Mouse (Mus musculus): ENCODE results near the gene Hist2h2ac.
"Not testable (repeated sequence)": the region's sequence is repeated elsewhere in the genome, so short reads cannot be mapped to it uniquely, and the experiment has no call there.

Gene Hist2h2ac

DNA sequence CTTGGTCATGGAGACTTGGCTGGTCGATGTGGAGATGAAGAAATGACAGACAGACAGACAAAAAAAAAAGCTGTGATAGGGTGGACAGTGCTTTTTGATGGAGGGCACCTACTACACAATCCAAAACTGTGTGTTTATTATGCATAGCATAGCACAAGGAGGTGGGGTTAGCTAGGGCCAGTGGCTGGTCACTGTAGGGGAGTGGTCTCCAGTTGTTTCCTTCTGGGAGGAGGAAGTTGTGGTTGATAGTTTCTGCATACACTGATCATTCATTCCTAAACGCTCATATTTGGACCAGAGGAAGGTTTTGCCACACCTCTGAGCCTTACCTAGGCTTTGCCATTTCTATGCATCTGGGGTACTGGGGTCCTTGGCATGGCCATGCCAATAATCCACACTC lies 9.7 kb upstream of the Hist2h2ac start:
- DNase-seq (ENCODE audit: low spot score in 2 of 2) = no peak

DNA sequence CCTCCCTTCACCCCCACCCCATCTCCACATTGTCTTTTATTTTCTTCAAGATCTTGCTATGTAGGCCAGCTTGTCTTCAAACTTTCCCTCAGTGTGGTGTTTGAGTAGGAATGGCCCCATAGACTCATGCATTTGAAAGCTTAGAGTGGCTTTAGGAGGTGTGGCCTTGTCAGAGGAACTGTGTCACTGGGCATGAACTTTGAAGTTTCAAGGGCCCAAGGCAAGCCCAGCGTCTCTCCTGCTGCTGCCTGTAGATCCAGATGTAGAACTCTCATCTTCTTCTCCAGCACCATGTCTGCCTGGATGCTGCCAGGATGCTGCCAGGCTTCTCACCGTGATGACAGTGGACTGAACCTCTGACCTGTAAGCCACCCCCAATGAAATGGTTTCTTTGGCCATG lies 8.1 kb upstream of the Hist2h2ac start:
- no peak for DNase-seq (ENCODE audit: low spot score in 2 of 2)

DNA sequence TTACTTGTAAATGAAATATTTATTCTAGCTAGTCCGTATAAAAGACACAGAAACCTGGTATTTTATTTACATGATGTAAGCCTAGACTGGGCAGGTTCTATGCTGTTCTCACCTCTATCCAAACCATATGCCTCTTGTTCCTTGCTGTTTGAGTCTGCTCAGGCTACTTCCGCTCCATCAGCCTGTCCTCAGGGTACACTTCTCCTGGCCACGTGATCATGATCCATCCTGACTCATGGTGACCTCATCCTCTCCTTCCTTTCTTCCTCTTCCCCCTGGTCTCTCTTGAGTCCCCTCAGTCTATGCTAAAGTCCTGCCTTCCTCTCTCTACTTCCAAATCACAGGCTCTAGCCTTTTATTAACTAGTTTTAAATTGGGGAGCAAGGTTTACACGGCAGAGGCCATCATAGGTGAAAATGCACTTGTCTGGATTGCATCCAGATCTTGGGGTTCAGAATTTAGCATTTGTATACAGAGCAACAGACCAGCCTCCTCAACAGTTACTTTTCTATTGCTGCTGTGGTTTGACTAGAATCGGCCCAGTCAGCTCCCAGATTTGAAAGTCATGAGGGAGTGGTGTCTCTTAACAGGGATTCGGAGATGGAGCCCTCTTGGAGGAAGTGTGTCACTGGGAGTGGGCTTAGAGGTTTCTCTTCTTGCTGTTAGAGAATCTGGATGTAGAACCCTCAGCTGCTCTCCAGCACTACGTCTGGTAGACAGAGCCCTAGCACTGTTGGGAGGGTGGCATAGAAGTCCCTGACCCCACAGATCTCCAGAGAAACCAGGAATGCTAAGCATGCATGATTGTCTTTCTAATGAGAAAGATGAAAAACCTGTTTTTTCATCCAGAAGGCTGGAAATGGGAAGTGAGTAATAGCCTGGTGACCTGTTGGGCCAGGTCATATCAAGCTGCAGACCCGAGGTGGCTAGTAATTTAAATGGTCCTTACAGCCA lies 6.3 kb upstream of the Hist2h2ac start:
- no peak for DNase-seq (ENCODE audit: low spot score in 2 of 2)

- DNase-seq (ENCODE audit: low spot score in 2 of 2) = no peak
Measured at GRCm38 (mm10) chr3:96225421-96225820, 4.7 kb upstream of the Hist2h2ac start.

DNA sequence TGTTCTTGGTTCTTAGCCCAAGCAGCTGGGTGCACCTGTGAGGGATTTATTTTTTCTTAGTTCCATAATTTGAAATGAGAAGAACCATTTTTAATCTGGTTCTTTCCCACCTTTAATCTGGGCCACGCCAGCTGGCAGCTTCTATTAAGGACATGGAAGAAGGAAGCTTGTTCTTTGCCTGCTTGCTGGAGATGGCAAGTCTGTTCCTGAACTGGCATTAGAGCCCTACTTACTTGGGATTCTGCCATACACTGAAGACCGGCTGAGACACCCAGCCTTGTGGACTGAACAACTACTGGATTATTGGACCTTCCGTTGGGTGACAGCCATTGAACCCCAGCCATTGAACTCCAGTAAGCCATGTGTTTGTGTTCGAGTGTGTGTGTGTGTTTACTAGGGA lies 2.1 kb upstream of the Hist2h2ac start:
- peak; percentile 46 to 60 for DNase-seq (ENCODE audit: low spot score in 2 of 2)

GRCm38 (mm10) chr3:96221640-96222038 lies 959 bp upstream of the Hist2h2ac start:
- DNase-seq (ENCODE audit: low spot score in 2 of 2) = no peak

GRCm38 (mm10) chr3:96220131-96220764 lies 432 bp downstream of the Hist2h2ac start:
- DNase-seq (ENCODE audit: low spot score in 2 of 2) = not testable (repeated sequence)

DNA sequence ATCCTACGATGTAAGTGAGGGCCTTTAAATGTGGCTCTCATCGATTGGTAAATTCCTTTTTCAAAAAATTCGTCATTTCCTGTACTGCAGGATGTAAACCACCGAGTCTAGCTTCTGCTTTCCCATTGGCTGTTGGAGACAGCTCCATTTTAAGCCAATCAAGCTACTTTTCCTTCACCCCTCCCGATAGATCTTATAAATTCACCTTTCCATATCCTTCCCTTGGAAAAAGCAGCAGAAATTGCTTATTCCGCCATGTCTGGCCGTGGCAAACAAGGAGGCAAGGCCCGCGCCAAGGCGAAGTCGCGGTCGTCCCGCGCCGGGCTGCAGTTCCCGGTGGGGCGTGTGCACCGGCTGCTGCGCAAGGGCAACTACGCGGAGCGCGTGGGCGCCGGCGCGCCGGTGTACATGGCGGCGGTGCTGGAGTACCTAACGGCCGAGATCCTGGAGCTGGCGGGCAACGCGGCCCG lies 984 bp downstream of the Hist2h2ac start, which contains the start of the genes Bola1 and Hist2h2ab:
TSS of gene Bola1 (minus strand) at position 49 of the 470 bp plus-strand sequence.
TSS of gene Hist2h2ab (plus strand) at position 205 of the 470 bp plus-strand sequence.
- peak; percentile 72 to 90 for DNase-seq (ENCODE audit: low spot score in 2 of 2)

GRCm38 (mm10) chr3:96219191-96219641 lies 1.5 kb downstream of the Hist2h2ac start:
- DNase-seq (ENCODE audit: low spot score in 2 of 2) = no peak

DNA sequence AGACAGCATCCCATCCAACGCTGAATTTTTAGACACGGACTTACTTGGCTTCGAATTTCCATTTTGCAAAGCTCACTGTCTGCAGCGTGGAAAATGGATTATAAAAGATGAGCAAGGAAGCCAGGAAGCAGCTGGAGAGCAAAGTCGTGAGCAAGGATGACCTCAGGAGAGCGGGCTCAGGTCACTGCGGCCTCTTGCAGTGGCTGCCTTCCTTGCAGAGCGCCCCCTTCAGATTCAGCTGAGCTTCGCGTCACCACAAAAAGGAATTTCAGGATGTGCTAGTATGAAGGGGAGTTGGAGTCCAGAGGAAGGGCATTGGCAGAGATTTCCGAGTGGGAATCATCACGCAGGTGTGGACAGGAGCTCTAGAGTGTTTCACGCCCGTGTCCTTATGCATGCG lies 11.4 kb downstream of the Hist2h2ac start:
- DNase-seq (ENCODE audit: low spot score in 2 of 2) = no peak

GRCm38 (mm10) chr3:96207819-96208218 lies 12.9 kb downstream of the Hist2h2ac start:
- DNase-seq (ENCODE audit: low spot score in 2 of 2) = no peak

DNA sequence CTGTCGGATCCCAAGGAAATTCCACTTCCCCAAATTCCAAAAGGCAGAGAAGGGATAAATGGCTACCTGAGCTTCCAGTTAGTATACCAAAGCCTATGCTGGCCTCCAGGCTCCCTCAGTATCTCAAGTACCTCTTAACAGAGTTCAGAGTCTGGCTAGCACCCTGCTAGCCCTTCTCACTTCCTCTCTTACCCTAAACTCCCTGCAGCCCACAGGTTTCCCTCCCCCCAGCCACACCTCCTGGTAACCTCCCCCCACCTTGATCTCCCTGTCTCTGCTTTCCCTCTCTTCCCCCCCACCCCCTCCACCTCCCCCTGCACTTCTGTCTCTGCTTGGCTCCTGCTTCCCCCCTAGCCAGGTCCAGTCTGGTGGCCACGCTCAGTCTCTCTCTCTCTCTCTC lies 20.9 kb downstream of the Hist2h2ac start:
- DNase-seq (ENCODE audit: low spot score in 2 of 2) = no peak

DNA sequence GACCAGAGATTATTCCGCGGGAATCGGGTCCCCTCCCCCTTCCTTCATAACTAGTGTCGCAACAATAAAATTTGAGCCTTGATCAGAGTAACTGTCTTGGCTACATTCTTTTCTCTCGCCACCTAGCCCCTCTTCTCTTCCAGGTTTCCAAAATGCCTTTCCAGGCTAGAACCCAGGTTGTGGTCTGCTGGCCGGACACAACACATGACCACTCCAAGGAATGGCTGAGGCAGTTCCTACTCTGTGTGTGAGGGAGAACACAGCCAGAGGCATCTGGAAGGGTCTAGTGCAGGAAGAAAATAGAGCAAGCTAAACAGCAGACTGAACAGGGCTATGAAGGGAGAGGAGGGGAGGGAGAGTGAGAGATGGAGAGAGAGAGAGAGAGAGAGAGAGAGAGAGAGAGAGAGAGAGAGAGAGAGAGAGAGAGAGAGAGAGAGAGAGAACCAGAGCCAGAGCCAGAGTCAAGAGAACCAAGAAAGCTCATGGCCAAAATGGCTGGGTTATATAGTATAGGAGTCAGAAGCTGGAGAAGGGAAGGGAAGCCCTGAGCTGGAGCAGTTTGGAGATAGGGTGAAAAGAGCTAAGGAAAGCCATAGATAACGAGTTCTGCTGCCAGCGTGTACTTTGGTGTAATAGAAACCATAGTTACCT lies 22.0 kb downstream of the Hist2h2ac start:
- DNase-seq (ENCODE audit: low spot score in 2 of 2) = not testable (repeated sequence)

DNA sequence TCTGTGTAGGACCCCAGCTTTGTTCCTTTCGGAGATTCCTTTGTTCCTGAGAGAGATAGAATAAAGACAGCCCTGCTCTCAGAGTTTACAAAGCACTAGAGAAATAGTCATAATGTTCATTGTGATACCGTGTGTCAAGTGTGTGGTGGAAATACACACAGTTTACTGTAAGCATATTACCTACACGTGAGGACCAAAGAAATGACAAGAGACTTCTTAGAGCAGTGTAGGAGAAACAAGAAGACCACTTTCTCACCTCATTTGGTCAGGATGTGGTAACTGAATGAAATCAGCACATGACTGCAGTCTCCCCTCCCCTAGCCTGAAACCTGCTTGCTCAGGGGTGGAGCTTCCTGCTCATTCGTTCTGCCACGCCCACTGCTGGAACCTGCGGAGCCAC lies 22.5 kb downstream of the Hist2h2ac start:
- DNase-seq (ENCODE audit: low spot score in 2 of 2) = no peak

DNA sequence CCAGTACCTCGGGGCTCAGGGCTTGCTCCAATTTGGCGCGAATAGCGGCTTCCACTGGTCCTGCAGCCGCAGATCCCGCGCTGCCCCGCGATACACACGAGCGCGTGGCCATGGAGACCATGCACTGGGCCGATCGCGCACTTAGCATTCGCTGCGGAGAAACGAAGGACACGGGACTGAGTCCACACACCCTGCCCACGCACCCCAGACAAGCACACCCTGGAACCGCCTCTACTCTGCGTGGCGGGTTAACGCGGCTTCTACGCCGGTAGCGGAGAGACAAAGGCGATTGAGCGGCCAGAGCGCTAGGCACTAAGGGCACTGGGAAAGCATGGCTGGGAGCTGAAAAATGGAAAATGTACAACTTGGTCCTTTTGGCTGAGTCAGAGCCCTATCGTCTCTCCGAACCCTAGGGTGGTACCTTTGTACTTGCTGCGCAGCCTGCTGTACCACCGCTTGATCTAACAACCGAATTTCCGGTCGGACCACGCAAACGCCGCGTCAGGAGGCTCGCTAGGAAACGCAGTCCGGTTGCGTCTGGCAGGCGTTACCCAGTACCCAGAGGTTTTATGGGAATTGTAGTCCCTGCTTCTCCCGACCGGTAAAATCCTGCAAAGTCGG lies 23.4 kb downstream of the Hist2h2ac start:
- DNase-seq (ENCODE audit: low spot score in 2 of 2) = peak; percentile 95 to 96

- DNase-seq (ENCODE audit: low spot score in 2 of 2) = no peak
Measured at GRCm38 (mm10) chr3:96196437-96197128, 24.1 kb downstream of the Hist2h2ac start.

- DNase-seq (ENCODE audit: low spot score in 2 of 2) = no peak
Measured at GRCm38 (mm10) chr3:96195616-96196313, 24.9 kb downstream of the Hist2h2ac start.

- DNase-seq (ENCODE audit: low spot score in 2 of 2) = no peak
Measured at GRCm38 (mm10) chr3:96194966-96195365, 25.7 kb downstream of the Hist2h2ac start.

DNA sequence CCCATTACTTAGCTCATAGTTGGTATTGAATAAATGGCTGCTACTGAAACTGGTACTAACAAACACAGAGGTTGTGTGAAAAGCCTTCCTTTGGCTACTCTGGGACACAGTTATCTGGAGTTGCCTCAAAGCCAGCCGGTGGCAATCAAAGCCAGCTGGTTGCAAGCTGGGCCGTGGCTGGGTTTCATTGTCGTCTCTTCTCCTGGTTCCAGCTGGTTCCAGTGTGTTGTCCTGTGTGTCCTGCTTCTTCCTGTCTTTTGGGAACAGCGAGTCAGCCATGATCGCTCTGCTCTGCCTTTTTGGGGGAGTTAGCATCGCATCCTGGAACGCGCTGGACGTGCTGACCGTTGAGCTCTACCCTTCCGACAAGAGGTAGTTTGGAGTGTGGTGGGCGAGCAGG lies 27.7 kb downstream of the Hist2h2ac start:
- no peak for DNase-seq (ENCODE audit: low spot score in 2 of 2)

GRCm38 (mm10) chr3:96182382-96182776 lies 38.3 kb downstream of the Hist2h2ac start:
- peak; percentile 59 to 70 for DNase-seq (ENCODE audit: low spot score in 2 of 2)

All from right cerebral cortex, postnatal 10 days (tissue).